Mouse (Mus musculus): ENCODE data around the gene Slc13a2. TPM values are rescaled to one million over a fixed set of nuclear protein-coding genes. Genes with fewer than 3 reads are reported as not detected.
A peak's percentile ranks its signal among the peaks of the same experiment; 100 is the strongest.

The Slc13a2 gene
- polyA plus RNA-seq, 1 experiment from 2014 or later, result 0.08 TPM

DNA sequence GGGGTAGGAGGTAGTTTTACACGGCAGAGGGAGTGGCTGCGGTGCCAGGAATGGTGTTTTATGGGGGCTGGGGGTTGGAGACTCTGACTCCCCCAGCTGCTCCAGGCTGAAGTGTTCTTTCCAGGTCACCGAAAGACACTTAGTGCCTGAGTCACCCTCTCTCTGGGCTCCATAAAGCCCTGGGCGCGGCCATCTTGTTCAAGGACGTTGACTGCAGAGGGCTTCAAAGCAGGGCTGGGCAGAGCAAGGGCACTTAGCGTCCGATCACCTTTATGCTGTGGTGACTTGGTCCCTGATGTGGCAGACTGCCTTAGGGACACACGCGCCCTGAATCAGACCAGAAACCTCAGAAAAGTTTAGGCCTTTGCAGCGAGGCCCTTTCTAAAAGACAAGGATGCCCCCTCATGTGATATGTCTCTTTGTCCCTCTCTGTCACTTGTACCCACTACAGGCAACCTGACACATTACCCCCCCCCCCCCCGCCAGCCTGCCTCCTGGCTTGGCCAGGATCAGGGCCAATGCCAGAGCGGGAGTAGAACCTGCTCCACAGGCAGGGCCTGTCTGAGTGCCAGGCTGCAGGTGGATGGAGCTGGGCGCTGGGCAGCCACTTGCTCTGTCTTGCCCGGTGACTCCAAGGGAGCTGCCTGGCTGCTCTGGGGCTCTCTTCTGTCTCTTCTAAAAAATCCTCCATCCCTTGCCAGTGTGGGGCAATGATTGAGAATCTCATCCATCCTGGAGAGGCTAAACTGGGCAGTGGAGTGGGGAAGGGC lies 54.4 kb downstream of the Slc13a2 start:
- Histone ChIP-seq H3K4me1 (ENCODE audit: insufficient read depth) (peaks cover 16% of the 10 kb centered on the region), H3K36me3 (replicated peaks; ENCODE audit: insufficient read depth, low read length) (no peaks in the 10 kb centered on the region), H3K9me3 (ENCODE audit: low read length) (no peaks in the 10 kb centered on the region), H3K27ac (ENCODE audit: low read depth) (no peak overlapping the region), H3K4me3 (ENCODE audit: low read depth, low read length) (no peak overlapping the region), H3K4me2 (ENCODE audit: low read depth, low read length) (no peak overlapping the region), H3K27me3 (ENCODE audit: insufficient read depth, low read length) (no peaks in the 10 kb centered on the region), H3K9ac (replicated peaks) (no peak overlapping the region)
- no peak for TF ChIP-seq CTCF (IDR thresholded peaks at IDR 0.05; ENCODE audit: low read depth)
- TF ChIP-seq EP300 (IDR thresholded peaks at IDR 0.05; ENCODE audit: low read depth), result no peak
- no peak for DNase-seq
- ATAC-seq, result no peak
- WGBS (ENCODE audit: insufficient replicate concordance), result 82% methylated on average over 14 of the region's 15 CpGs

DNA sequence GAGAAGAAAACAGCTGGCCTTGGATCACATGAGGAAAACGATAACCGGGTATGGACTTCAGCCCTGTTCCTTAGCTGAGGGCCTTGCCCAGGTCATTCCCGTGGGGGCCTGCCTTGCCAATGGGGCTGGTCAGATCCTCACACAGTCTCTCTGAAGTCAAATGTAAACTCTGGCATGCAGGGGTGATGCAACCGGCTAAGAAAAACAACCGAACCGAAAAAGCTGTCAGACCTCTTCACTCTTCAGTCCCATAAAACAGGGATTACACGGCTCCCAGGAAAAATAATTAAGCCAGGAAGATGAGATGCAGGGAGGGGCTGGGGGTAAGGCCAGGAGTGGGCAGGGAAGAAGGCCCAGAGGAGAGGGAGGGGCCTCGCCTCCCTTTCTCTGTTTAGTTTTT lies 57.9 kb downstream of the Slc13a2 start:
- no peak overlapping the region for H3K4me2 ChIP-seq (ENCODE audit: low read depth, low read length)

DNA sequence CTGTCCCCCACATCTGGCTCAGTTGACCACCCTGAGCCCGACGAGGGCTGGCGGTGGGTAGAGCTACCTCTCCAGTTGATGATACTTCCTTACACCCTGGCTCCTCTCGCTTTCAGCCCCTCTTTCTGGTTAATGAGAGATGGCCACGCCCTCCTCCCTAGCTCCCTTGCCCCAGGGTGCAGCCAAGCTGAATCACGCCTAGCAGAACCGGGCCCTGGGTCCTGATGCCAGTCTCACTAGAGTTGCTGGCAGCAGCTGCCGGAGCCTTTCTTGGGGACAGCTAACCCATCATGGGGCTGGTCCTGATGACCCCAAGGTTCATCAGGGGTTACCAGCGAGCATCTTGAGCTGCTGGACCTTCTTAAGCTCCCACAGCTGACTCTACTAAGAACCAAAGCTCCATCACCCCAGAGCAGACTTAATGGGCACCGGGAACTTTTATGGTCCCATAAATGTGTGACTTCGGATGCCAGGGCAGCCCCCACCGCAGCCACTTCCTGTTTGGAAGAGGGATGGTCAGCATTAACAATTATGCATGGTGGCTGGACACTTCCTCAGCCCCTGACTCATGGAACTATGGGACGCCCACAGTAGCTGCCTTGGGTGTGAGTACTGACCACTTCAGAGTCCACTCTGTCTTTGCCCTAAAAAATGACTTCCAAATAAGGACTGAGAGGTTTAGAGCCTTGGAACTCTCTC lies 58.6 kb downstream of the Slc13a2 start:
- no peak for ATAC-seq
- no peaks in the 10 kb centered on the region for H3K9me3 ChIP-seq (ENCODE audit: low read length)
- no peaks in the 10 kb centered on the region for H3K36me3 ChIP-seq (replicated peaks; ENCODE audit: insufficient read depth, low read length)
- TF ChIP-seq EP300 (IDR thresholded peaks at IDR 0.05; ENCODE audit: low read depth) (no peak), CTCF (IDR thresholded peaks at IDR 0.05; ENCODE audit: low read depth) (no peak)
- H3K27me3 ChIP-seq (ENCODE audit: insufficient read depth, low read length), result no peaks in the 10 kb centered on the region
- peaks cover 16% of the 10 kb centered on the region for H3K4me1 ChIP-seq (ENCODE audit: insufficient read depth)
- no peak overlapping the region for H3K4me2 ChIP-seq (ENCODE audit: low read depth, low read length)
- H3K9ac ChIP-seq (replicated peaks), result no peak overlapping the region
- 66% methylated on average over 13 of the region's 13 CpGs for WGBS (ENCODE audit: insufficient replicate concordance)
- no peak overlapping the region for H3K4me3 ChIP-seq (ENCODE audit: low read depth, low read length)
- no peak for DNase-seq
- H3K27ac ChIP-seq (ENCODE audit: low read depth), result no peak overlapping the region

More for the DNA sequence above, 57.9 kb downstream of the Slc13a2 start:
- ATAC-seq (no peak), DNase-seq (no peak)
- Histone ChIP-seq H3K9me3 (ENCODE audit: low read length) (no peaks in the 10 kb centered on the region), H3K4me3 (ENCODE audit: low read depth, low read length) (no peak overlapping the region), H3K4me1 (ENCODE audit: insufficient read depth) (peaks cover 16% of the 10 kb centered on the region), H3K27ac (ENCODE audit: low read depth) (no peak overlapping the region), H3K36me3 (replicated peaks; ENCODE audit: insufficient read depth, low read length) (no peaks in the 10 kb centered on the region), H3K9ac (replicated peaks) (no peak overlapping the region), H3K27me3 (ENCODE audit: insufficient read depth, low read length) (no peaks in the 10 kb centered on the region)
- TF ChIP-seq CTCF (IDR thresholded peaks at IDR 0.05; ENCODE audit: low read depth), result no peak
- no peak for TF ChIP-seq EP300 (IDR thresholded peaks at IDR 0.05; ENCODE audit: low read depth)
- 40% methylated on average over 8 of the region's 8 CpGs for WGBS (ENCODE audit: insufficient replicate concordance)

DNA sequence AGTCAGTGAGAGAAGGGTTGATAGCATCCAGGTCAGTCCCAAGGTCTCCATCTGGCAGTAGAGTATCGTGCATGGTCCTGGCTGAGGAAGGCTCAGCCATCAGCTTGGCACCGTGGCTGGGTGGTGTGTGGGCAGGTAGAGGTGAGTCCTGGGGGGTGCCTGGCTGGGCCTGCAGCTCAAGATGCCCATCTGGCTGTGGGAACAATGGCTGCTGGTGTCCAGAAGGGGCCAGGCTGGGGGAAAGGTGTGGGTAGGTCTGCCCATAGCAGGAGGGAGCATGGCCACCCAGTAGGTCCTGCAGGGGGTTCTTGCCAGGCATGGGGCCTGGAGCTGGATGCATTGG lies 61.3 kb downstream of the Slc13a2 start:
- Histone ChIP-seq H3K9ac (replicated peaks) (no peak overlapping the region), H3K36me3 (replicated peaks; ENCODE audit: insufficient read depth, low read length) (no peaks in the 10 kb centered on the region), H3K4me3 (ENCODE audit: low read depth, low read length) (no peak overlapping the region), H3K4me1 (ENCODE audit: insufficient read depth) (peaks cover 16% of the 10 kb centered on the region), H3K27ac (ENCODE audit: low read depth) (no peak overlapping the region), H3K4me2 (ENCODE audit: low read depth, low read length) (no peak overlapping the region), H3K9me3 (ENCODE audit: low read length) (no peaks in the 10 kb centered on the region), H3K27me3 (ENCODE audit: insufficient read depth, low read length) (no peaks in the 10 kb centered on the region)
- no peak for DNase-seq
- TF ChIP-seq CTCF (IDR thresholded peaks at IDR 0.05; ENCODE audit: low read depth) (no peak), EP300 (IDR thresholded peaks at IDR 0.05; ENCODE audit: low read depth) (no peak)
- ATAC-seq, result no peak
- WGBS (ENCODE audit: insufficient replicate concordance), result 65% methylated on average over 2 of the region's 2 CpGs

GRCm38 (mm10) chr11:78360125-78360788 lies 61.8 kb downstream of the Slc13a2 start:
- Histone ChIP-seq H3K27ac (ENCODE audit: low read depth) (no peak overlapping the region), H3K27me3 (ENCODE audit: insufficient read depth, low read length) (no peaks in the 10 kb centered on the region), H3K36me3 (replicated peaks; ENCODE audit: insufficient read depth, low read length) (no peaks in the 10 kb centered on the region), H3K4me1 (ENCODE audit: insufficient read depth) (peaks cover 16% of the 10 kb centered on the region), H3K4me3 (ENCODE audit: low read depth, low read length) (peak overlapping the region; percentile 50), H3K4me2 (ENCODE audit: low read depth, low read length) (peak overlapping the region; percentile 79), H3K9me3 (ENCODE audit: low read length) (no peaks in the 10 kb centered on the region), H3K9ac (replicated peaks) (no peak overlapping the region)
- 8% methylated on average over 13 of the region's 13 CpGs for WGBS (ENCODE audit: insufficient replicate concordance)
- ATAC-seq (peak; percentile 78), DNase-seq (peak; percentile 85)
- TF ChIP-seq CTCF (IDR thresholded peaks at IDR 0.05; ENCODE audit: low read depth), result peak; percentile 84
- TF ChIP-seq EP300 (IDR thresholded peaks at IDR 0.05; ENCODE audit: low read depth), result no peak

DNA sequence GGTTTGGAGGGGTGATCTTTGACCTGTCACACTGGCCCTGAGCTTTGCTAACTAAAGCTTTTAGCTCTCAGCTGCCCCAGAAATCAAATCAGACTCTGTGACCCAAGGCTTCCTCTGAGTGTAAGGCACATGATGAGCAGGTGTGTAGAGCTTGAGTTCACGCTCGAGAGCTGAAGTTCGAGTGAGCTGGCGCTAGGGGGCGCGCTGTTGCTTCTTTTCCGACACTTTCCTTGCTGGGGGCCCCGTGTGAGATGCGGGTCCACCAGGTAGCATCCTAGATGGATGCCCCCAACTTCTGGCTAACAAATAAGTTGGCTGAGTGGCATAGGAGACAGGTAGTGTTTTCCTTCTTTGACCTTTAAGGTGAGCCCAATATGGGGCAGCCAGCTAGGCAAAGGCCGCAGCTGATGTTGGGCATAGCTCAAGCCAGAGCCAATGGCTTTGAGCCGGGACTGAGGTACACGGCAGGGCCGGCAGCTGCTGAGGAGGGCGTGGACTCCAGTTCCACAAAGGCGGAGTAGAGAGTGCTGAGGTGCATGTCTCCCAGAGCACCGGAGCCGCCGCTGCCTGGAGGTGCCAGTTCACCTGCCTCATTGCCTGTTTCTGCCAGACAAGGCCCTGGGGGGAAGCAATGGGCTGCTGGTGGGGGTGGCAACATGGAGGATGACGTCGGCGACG lies 63.5 kb downstream of the Slc13a2 start:
- Histone ChIP-seq H3K4me3 (ENCODE audit: low read depth, low read length) (no peak overlapping the region), H3K27me3 (ENCODE audit: insufficient read depth, low read length) (no peaks in the 10 kb centered on the region), H3K9ac (replicated peaks) (no peak overlapping the region), H3K9me3 (ENCODE audit: low read length) (no peaks in the 10 kb centered on the region), H3K4me2 (ENCODE audit: low read depth, low read length) (no peak overlapping the region), H3K27ac (ENCODE audit: low read depth) (no peak overlapping the region), H3K4me1 (ENCODE audit: insufficient read depth) (peaks cover 7% of the 10 kb centered on the region; the same call in 1 of the 2 replicates), H3K36me3 (replicated peaks; ENCODE audit: insufficient read depth, low read length) (no peaks in the 10 kb centered on the region)
- ATAC-seq, result no peak
- TF ChIP-seq CTCF (IDR thresholded peaks at IDR 0.05; ENCODE audit: low read depth) (peak; percentile 77), EP300 (IDR thresholded peaks at IDR 0.05; ENCODE audit: low read depth) (no peak)
- 26% methylated on average over 21 of the region's 22 CpGs for WGBS (ENCODE audit: insufficient replicate concordance)
- peak; percentile 72 for DNase-seq

Data from liver, postnatal 0 days (tissue).